Mouse (Mus musculus) naive thymus-derived CD4-positive, alpha-beta T cell, adult 2 months (primary cell): Measurements from ENCODE around the gene Olfr644.

Experiments used
- DNase-seq: peaks from one replicate; pipeline ENCODE4 v3.0.0-alpha.2; 2011; ENCODE audit warnings: low read depth

Olfr644 gene

DNA sequence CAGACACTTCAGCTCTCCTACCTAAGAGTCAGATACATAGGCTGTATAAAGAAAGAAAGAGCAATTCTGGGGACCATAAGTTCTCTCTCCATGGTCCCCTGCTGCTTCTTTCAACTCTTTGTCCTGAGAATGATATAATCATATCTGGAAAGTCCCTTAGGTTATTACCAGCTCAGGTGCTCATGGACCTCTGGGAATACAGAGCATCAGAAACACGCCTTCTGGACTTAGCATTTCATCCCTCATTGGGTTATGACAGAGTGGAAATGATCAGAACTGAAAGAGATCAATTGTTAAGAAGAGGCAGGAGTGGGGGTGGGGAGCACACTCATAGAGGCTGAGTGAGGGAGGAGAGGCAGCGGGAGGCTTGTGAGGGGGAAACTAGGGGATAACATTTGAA lies at the start of gene Olfr644:
TSS of gene Olfr644 (minus strand) at position 101 of the 400 bp plus-strand sequence.
- DNase-seq = no peak

DNA sequence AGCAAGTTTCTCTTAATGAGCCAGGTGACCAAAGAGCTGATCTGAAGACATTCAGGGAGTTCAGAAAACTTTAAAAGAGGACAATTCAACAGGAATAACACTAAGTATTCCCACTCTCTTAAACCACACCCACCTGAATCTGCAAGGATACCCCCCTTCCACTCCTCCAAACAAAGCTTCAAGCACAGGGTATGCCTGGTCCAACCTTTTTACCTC lies 33.0 kb upstream of the Olfr644 start, which contains the start of gene Olfr646:
TSS of gene Olfr646 (plus strand) at position 117 of the 216 bp plus-strand sequence.
- DNase-seq = no peak

GRCm38 (mm10) chr7:104103913-104104756 lies 32.5 kb upstream of the Olfr644 start:
- no peak for DNase-seq

GRCm38 (mm10) chr7:104085365-104085764 lies 13.7 kb upstream of the Olfr644 start, which contains the start of gene Olfr645:
Gene Olfr645, minus strand, starts transcription at chr7:104085465.
- no peak for DNase-seq

GRCm38 (mm10) chr7:104061345-104061744 lies 10.3 kb downstream of the Olfr644 start, which contains the start of gene 4930516K23Rik:
Gene 4930516K23Rik, minus strand, starts transcription at chr7:104061445.
- DNase-seq = no peak

GRCm38 (mm10) chr7:104059215-104059614 lies 12.5 kb downstream of the Olfr644 start:
- no peak for DNase-seq

DNA sequence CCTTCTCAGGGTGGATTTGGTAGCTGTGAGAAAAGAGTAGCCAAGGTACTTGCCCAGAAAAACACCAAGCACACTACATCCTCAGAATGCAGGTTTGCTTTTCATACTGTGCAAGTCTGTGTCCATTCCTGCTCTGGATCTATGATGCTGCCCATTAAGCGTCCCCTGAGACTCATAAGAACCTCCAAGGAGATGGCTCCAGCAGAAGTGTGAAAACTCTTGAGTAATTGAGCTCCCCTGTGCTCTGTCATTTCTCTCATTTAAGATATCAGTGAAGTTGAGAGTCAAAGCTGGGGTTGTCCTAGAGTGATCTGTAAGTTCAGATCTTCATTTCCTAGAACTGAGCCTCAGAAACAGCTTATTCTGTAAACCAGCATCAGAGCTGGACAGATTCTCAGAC lies 19.1 kb downstream of the Olfr644 start, which contains the start of gene Olfr642:
TSS of gene Olfr642 (minus strand) at position 101 of the 400 bp plus-strand sequence.
- DNase-seq = no peak

- DNase-seq = no peak
Observed at GRCm38 (mm10) chr7:104050745-104051144, 20.9 kb downstream of the Olfr644 start.

GRCm38 (mm10) chr7:104035145-104035544 lies 36.5 kb downstream of the Olfr644 start, which contains the start of gene Olfr641:
Gene Olfr641, plus strand, starts transcription at chr7:104035445.
- DNase-seq = no peak

DNA sequence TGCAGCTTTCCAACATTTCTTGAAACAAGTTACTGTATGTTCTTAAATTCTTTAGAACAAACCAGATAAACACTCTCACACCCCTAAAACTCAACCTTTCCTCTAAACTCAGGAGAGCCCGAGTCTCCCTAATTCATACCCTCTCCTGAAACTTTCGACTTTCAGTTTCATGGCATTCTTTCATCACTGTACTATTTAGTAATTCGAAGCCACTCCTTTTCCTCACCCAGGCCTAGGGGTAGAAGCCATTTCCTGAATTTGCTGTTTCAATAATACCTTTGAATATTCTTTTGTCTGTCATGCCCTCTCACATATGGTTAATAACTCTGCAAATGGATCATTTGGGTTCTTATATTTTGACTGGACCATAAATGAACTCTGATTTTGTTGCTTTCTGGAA lies 44.7 kb downstream of the Olfr644 start:
- no peak for DNase-seq

- no peak for DNase-seq
Observed at GRCm38 (mm10) chr7:104025473-104025872, 46.2 kb downstream of the Olfr644 start, which contains the start of gene Olfr640. Gene Olfr640, minus strand, starts transcription at chr7:104025573.

DNA sequence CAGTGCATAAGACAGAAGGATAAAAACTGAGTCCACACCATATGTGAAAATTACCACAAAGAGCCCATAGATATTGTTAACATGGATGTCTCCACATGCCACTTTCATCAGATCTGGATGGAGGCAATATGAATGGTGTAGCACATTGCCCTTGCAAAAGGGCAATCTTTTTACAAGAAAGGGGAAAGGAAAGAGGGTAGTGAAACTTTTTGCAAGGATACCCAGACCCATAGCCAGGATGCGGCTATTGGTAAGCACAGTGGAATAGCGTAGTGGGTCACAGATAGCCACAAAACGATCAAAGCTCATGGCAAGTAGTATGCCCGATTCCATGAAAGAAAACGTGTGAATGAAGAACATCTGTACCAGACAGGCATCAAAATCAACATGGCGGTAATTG lies 50.0 kb downstream of the Olfr644 start:
- no peak for DNase-seq

DNA sequence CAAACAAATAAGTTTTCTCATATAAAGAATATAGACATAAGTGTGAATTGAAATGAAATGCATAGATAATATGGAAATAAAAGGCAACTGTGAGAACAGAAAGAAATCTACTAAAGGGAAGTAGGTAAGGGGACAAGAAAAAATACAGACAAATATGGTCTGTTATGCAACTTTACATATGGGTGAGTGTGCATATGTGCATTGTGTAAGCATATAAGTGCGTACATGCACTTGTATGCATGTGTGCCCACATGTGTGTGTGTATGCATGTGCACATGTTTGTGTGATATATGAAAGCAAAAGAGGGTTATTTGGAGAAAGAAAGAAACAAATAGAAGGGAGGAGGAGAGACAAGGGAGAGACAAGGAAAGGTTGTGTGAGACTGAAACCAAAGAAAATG lies 52.7 kb downstream of the Olfr644 start:
- DNase-seq = no peak

GRCm38 (mm10) chr7:104017203-104017602 lies 54.5 kb downstream of the Olfr644 start, which contains the start of gene Olfr639:
Gene Olfr639, minus strand, starts transcription at chr7:104017303.
- DNase-seq = no peak
